Mouse (Mus musculus) spleen, adult 18-20 months (tissue): ENCODE data around the gene Tmem108.

Experiments used
- DNase-seq, 2 experiments: peaks; one replicate each; pipeline ENCODE4 v3.0.0; 2022; ENCODE audit warnings: mixed read lengths in 2 of 2

Tmem108 gene

GRCm38 (mm10) chr9:103489096-103489495 is 272.5 kb downstream of the Tmem108 start:
- DNase-seq = peak; percentile 73 to 76

- no peak for DNase-seq
Measured at GRCm38 (mm10) chr9:103486262-103486661, 275.4 kb downstream of the Tmem108 start.

- no peak for DNase-seq
Measured at GRCm38 (mm10) chr9:103485606-103486005, 276.0 kb downstream of the Tmem108 start.

DNA sequence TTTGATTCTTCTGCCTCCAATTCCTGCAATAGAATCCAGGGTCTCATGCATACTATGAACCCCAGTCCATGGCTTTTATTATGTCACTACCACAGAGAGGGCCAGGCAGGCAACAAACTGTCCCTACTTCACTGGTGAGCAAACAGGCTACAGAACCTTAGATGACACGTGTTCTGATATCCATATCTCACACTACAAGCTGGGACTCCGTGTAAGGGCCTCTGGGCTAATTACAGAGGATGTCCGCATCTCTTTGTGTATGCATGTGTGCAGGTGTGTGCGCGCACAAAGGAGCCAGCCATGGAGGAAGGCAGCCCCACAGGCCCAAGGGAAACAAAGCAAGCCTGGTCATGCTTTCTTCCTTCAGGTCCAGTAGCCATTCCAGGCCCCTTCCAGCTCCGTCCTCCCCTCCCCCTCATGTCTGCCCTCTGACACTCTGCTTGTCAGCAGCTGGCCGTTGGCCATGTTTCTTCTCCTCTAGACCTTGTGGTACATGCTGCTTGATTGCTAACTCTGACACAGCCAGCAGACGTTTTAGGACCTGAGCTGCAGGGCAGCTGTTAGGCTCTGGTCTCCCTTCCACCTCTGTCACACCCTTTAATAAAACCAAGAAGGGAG is 280.9 kb downstream of the Tmem108 start:
- no peak for DNase-seq

DNA sequence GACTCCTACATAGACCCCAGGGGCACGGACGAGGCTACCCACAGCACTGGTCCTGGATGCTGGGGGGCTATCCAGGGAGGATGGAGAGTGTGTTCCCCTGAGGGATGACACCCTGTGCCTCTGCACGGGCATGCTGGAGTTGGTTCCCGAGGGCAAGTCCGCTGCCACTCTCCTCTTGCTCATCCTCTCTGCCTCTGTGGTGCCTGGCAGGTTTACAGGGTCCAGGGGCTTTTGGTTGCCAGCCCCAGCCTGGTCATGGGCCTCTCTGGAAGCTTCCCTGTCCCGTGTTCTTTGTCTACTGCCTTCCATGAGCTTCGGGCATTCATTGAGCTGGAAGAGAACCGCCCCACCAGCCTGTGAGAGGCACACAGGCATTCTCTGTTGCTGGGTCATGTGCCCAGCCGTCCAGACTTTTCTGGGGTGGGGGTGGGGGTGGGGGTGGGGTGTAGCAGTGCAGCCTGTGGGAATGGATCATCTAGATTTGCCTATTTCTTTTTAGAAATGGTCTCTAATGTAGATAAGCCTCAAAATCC is 281.5 kb downstream of the Tmem108 start, which contains the start of gene Bfsp2:
Bfsp2 (minus strand) TSS at position 377 of the 533 bp plus-strand sequence.
- no peak for DNase-seq

GRCm38 (mm10) chr9:103475414-103475813 is 286.2 kb downstream of the Tmem108 start:
- no peak for DNase-seq

- no peak for DNase-seq
Measured at GRCm38 (mm10) chr9:103473915-103474688, 287.5 kb downstream of the Tmem108 start.

- DNase-seq = no peak
Measured at GRCm38 (mm10) chr9:103471784-103472183, 289.9 kb downstream of the Tmem108 start.

DNA sequence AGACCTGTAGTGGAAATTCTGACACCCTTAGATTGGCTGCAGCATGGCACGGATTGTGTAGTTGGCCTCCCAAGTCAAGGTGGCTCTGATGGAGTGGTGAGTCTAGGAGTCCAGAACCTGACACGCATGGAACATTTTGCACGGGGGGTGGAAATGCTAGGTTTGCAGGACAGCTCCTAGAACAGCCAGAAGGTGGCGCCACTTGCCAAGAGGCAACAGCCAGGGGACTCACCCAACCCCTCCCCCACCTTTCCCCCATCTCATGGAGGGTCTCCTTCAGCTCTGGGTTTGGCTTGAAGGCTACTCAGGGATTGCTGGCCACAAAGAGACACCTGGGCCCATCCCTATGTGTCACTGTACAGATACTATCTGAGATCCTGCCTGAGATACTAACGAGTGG is 292.1 kb downstream of the Tmem108 start:
- peak in 1 of 2 experiments; percentile 58 for DNase-seq

DNA sequence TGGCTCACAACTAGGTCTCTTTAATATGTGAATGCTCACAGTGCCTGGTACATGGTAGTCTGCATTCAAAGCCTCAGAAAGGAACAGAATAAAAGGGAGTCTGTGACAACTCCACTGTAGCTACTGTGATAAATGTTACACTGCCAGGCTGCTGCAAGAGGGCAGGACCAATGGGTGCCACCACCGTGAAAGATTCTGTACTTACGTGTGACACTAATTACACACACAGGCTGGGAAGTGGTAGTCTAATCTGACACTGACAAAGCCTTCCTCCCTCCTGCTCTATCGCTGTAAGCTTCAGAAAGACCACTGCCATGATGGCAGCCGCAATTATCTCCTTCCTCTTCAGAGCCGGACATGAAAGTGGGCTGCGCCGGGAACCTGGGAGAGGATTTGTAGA is 292.7 kb downstream of the Tmem108 start:
- DNase-seq = no peak

- DNase-seq = no peak
Measured at GRCm38 (mm10) chr9:103465711-103466220, 295.9 kb downstream of the Tmem108 start.

DNA sequence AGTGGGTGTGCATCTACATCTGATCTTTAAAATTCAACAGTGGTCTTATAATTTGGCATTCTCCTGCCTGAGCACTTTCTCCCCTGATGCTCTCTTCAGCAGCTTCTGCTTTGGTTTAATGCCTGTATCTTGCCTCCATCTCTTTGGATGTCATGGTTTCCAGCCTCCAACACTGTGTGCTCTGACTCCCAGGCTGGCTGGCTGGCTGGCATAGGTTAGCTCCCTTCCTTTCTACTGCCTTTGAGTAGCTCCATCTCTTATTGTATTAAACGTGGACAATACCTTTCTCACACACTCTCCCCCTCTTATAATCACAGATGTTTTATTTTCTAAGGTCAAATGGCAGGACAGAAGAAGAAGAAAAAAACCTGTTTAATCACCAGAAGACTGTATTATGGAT is 296.3 kb downstream of the Tmem108 start:
- no peak for DNase-seq

DNA sequence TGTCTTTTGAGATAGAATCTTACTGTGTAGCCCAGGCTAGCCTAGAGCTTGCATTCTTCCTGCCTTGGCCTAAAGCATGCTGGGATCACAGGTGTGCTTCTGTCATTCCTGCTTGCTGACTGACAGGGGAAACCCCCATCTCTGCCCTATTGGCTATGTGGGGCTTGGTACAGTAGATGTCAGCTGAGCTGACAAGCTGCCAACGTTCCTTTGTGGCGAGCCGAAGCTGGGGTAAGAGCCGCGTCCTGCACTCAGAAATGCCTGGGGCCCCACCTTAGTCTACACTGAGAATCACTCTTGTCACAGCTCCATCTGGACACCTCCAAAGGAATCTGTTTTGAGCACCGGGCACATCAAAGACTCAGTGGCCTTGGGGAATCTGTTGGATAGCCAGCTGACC is 297.8 kb downstream of the Tmem108 start:
- no peak for DNase-seq

GRCm38 (mm10) chr9:103459839-103460238 is 301.8 kb downstream of the Tmem108 start:
- no peak for DNase-seq

DNA sequence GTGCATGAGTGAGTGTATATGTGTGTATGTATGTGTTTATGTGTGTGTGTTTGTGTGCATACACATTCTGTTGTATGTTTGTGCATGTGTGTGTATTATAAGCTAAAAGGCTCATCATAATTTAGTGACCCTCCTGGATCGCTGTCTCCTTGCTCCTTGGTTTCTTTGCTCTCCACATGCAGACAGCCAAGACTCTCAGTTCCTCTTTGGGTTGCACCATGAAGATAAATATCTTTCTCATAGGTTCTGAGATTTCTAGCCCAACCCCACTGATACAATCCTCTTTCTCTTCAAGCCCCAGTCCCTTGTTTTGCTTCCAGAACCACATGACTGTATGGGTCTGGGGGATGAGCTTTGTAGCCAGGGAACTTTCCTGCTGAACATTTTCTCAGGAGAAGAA is 302.3 kb downstream of the Tmem108 start:
- no peak for DNase-seq

DNA sequence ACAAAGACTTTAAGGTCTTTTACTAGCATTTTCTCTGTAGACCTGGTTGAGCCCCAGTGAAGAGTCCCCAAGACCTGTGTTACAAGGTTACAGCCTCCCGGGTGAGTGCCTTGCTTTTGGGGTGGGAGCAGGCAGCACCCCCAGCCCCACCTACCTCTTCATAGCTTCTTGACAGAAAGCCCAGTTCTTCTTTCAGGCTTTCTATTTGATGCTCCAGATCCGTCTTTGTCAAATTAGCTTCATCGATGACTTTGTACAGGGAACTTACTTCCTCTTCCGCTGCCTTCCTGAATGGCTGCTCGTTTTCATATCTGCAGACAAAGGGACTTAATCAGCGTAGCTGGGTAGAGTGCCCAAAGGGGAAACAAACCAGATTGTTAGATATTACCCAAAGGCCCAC is 312.0 kb downstream of the Tmem108 start:
- DNase-seq = peak in 1 of 2 experiments; percentile 32

- peak; percentile 57 to 73 for DNase-seq
Measured at GRCm38 (mm10) chr9:103449092-103449491, 312.5 kb downstream of the Tmem108 start.

DNA sequence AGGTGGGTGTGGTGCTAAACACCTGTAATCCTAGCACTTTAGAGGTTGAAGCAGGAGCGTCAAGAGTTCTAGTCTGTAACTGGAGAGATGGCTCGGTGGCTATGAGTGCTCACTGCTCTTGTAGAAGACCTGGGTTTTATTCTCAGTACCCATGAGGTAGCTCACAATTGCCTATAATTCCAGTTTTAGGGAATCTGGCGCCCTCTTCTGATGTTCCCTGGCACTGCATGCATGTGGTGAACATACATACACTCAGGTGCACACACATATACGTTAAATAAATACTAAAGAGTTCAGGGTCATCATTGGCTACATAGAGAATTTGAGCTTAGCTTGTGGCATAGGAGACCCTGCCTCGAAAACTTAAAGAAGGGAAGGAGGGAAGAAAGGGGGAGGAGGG is 317.0 kb downstream of the Tmem108 start:
- DNase-seq = no peak

GRCm38 (mm10) chr9:103443824-103444185 is 317.8 kb downstream of the Tmem108 start:
- DNase-seq = no peak

GRCm38 (mm10) chr9:103443121-103443823 is 318.4 kb downstream of the Tmem108 start:
- no peak for DNase-seq

- DNase-seq = no peak
Measured at GRCm38 (mm10) chr9:103440597-103440996, 321.0 kb downstream of the Tmem108 start.

GRCm38 (mm10) chr9:103437104-103437503 is 324.5 kb downstream of the Tmem108 start:
- DNase-seq = no peak

DNA sequence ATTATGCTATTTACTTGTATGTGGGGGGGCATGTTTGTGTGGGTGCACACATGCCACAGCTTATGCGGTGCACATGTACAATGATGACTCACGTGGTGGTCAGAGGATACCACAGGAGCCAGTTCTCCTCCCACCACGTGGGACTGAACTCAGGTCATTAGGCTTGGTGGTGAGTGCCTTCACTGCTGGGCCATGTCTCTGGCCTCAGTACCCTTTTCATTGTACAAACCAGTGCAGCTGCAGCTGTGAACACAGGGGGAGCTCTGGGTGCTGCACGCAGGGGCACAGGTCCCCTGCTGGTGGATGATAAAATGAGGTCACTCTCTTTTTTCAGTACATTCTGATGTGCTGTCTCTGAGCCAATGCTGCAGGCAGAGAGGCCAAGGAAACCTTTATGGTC is 327.5 kb downstream of the Tmem108 start:
- peak; percentile 19 to 29 for DNase-seq
